In genomic region chr13:58471704-58472103, GRCm38 (mm10) we compare ENCODE assay signal across 8 mouse cellular contexts.
DNase-seq lines count a peak whose midpoint lies in the region; ATAC-seq and TF ChIP-seq lines count a peak whose summit lies in the region.

No protein-coding gene starts in this region.

- ATAC-seq in hindbrain, postnatal 0 days: no peak
- no peak for ATAC-seq in stomach, embryonic 16.5 days (ENCODE audit: insufficient read depth, low FRiP score)

- peak overlapping the region; percentile 33 for H3K4me3 ChIP-seq in hindbrain, postnatal 0 days (ENCODE audit: low read length)
- H3K4me3 ChIP-seq in megakaryocyte, embryonic 14.5 days (replicated peaks): peak overlapping the region; percentile 76
- H3K4me3 ChIP-seq in stomach, embryonic 16.5 days (replicated peaks; ENCODE audit: low read length): peak overlapping the region; percentile 35

- DNase-seq in cerebellum, postnatal 10 days: peak; percentile 48 to 50
- no peak for DNase-seq in cerebellum, adult 9-10 months
- DNase-seq in spleen, adult 18-20 months: peak; percentile 40 to 42
- no peak for DNase-seq in spleen, adult 12 weeks (ENCODE audit: low spot score)
- peak; percentile 54 for DNase-seq in hindbrain, postnatal 0 days (ENCODE audit: low spot score)
- no peak for DNase-seq in adrenal gland, postnatal 25 days

- peak overlapping the region; percentile 56 for H3K4me2 ChIP-seq in hindbrain, postnatal 0 days (ENCODE audit: low read depth, low read length)
- peak overlapping the region; percentile 46 for H3K4me2 ChIP-seq in stomach, embryonic 16.5 days (ENCODE audit: low read depth, low read length)

- H3K9me3 ChIP-seq in hindbrain, postnatal 0 days (ENCODE audit: low read length): no peaks in the 10 kb centered on the region
- H3K9me3 ChIP-seq in megakaryocyte, embryonic 14.5 days: peaks cover 57% of the 10 kb centered on the region
- no peaks in the 10 kb centered on the region for H3K9me3 ChIP-seq in stomach, embryonic 16.5 days (replicated peaks; ENCODE audit: control insufficient read depth, low read length)

- no peak overlapping the region for H3K9ac ChIP-seq in hindbrain, postnatal 0 days (replicated peaks; ENCODE audit: low read length)
- H3K9ac ChIP-seq in stomach, embryonic 16.5 days (ENCODE audit: low read length): 0 out of 2 replicates have a peak overlapping the region, but pooled peaks have one; percentile 31

- H3K36me3 ChIP-seq in hindbrain, postnatal 0 days (ENCODE audit: insufficient read depth, low read length): no peaks in the 10 kb centered on the region
- H3K36me3 ChIP-seq in megakaryocyte, embryonic 14.5 days (replicated peaks; ENCODE audit: low read length): no peaks in the 10 kb centered on the region
- H3K36me3 ChIP-seq in stomach, embryonic 16.5 days (ENCODE audit: control insufficient read depth, insufficient read depth, low read length): no peaks in the 10 kb centered on the region

- no peaks in the 10 kb centered on the region for H3K27me3 ChIP-seq in hindbrain, postnatal 0 days (ENCODE audit: insufficient read depth, low read length)
- peaks cover 83% of the 10 kb centered on the region for H3K27me3 ChIP-seq in megakaryocyte, embryonic 14.5 days (replicated peaks)
- H3K27me3 ChIP-seq in stomach, embryonic 16.5 days (ENCODE audit: control insufficient read depth, insufficient read depth, low read length): peaks cover 9% of the 10 kb centered on the region

- H3K4me1 ChIP-seq in hindbrain, postnatal 0 days (ENCODE audit: insufficient read depth, low read length): 0 out of 2 replicates have a peak, but pooled peaks cover 6% of the 10 kb centered on the region
- peaks cover 10% of the 10 kb centered on the region for H3K4me1 ChIP-seq in megakaryocyte, embryonic 14.5 days
- H3K4me1 ChIP-seq in stomach, embryonic 16.5 days (ENCODE audit: control insufficient read depth, insufficient read depth, low read length): 0 out of 2 replicates have a peak, but pooled peaks cover 4% of the 10 kb centered on the region

- no peak overlapping the region for H3K27ac ChIP-seq in hindbrain, postnatal 0 days
- no peak overlapping the region for H3K27ac ChIP-seq in stomach, embryonic 16.5 days (ENCODE audit: low read length)

- 4% methylated on average over 16 of the region's 16 CpGs for WGBS in hindbrain, postnatal 0 days
- WGBS in stomach, embryonic 16.5 days: 12% methylated on average over 16 of the region's 16 CpGs

- TF ChIP-seq CTCF in hindbrain, postnatal 0 days (IDR thresholded peaks at IDR 0.05; ENCODE audit: low read depth): no peak

Comparison
In these comparisons a context has a peak if more than half of its experiments do, and no peak if none do; other contexts are left out.
1. DNase-seq: peak in cerebellum, postnatal 10 days (2 of 2), spleen, adult 18-20 months (2 of 2) and hindbrain, postnatal 0 days (single experiment); none in cerebellum, adult 9-10 months (single experiment), spleen, adult 12 weeks (single experiment) and adrenal gland, postnatal 25 days (single experiment).
2. Peak in every context shown above with its lines, with median percentiles within 50 percentile points of each other: H3K4me3 ChIP-seq.